Mouse (Mus musculus) Patski (cell line): Measurements from ENCODE around the gene Gimap9. TPM values are rescaled to one million over a fixed set of nuclear protein-coding genes. Genes with fewer than 3 reads are reported as not detected.

ENCODE experiments used
- ATAC-seq: fragments of 100-300 bp; one replicate; pipeline ENCODE4 v1.8.0; 2021
- CTCF ChIA-PET: fragments of 350-600 bp; sonication (Branson Sonifier 250); formaldehyde crosslinking; loops from one replicate; lab custom pipeline; 2022; ENCODE audit warnings: inconsistent platforms; lab: Charles Lee
- POLR2A ChIA-PET: fragments of 350-600 bp; sonication (Branson Sonifier 250); formaldehyde crosslinking; loops from one replicate; lab custom pipeline; 2022; ENCODE audit warnings: antibody characterized with exemption, inconsistent platforms; lab: Charles Lee
- DNase-seq: peaks from one replicate; pipeline ENCODE4 v3.0.0-alpha.2; 2011; ENCODE audit warnings: low read depth, low spot score
- H3K27me3 ChIP-seq: fragments of 371-371 bp; one replicate; pipeline ENCODE4 v1.5.1; 2021
- CTCF ChIP-seq: fragments of 100-300 bp; IDR thresholded peaks from one replicate; pipeline ENCODE4 v1.5.1; 2021
- in situ Hi-C: fragments of 300-500 bp; cut with MboI; formaldehyde crosslinking; loops from 3 replicates; pipeline ENCODE4 v1.11.1; 2018; ENCODE audit warnings: low pct_unique_long_range_greater_than_20kb, mixed read lengths
- polyA plus RNA-seq: library from polyadenylated mRNA; unstranded; gene quantifications from one replicate; pipeline ENCODE4 v1.2.3, GENCODE M21; 2021

Gimap9 gene
- polyA plus RNA-seq, 1 experiment from 2014 or later, result 20.6 TPM

- CTCF ChIA-PET, result interaction anchor here (1.4 to 1.5 kb wide), 2 partner anchors 43 to 92 kb away, joined by 3 to 4 read pairs; partner anchors contain the start of genes Gm44965 and Repin1
These were observed 39.4 kb upstream of the Gimap9 start for GRCm38 (mm10) chr6:48636515-48636914.

GRCm38 (mm10) chr6:48637811-48638500 is 38.0 kb upstream of the Gimap9 start:
- no peak for DNase-seq
- ATAC-seq, result no peak
- no peaks in the 10 kb centered on the region for H3K27me3 ChIP-seq
- TF ChIP-seq CTCF, result no peak
- ChIA-PET POLR2A (interaction anchor here (1.2 to 1.7 kb wide), 2 partner anchors 10 to 45 kb away, joined by 3 to 4 read pairs; partner anchors contain the start of gene Repin1), CTCF (interaction anchor here (1.0 kb wide), 1 partner anchor 45 kb away, joined by 3 read pairs; the partner anchor contains the start of genes Gm44965 and Repin1)
- in situ Hi-C loops, result no loop called here

More at GRCm38 (mm10) chr6:48636515-48636914, 39.4 kb upstream of the Gimap9 start:
- H3K27me3 ChIP-seq, result no peaks in the 10 kb centered on the region
- TF ChIP-seq CTCF, result no peak
- no peak for DNase-seq
- in situ Hi-C loops, result no loop called here
- POLR2A ChIA-PET, result interaction anchor here (1.0 to 1.7 kb wide), 3 partner anchors 9 to 43 kb away, joined by 3 to 4 read pairs (median 3); partner anchors contain the start of gene Repin1
- ATAC-seq, result no peak

- DNase-seq, result no peak
- no peak for ATAC-seq
- CTCF ChIA-PET, result interaction anchor here (1.0 kb wide), 1 partner anchor 45 kb away, joined by 3 read pairs; the partner anchor contains the start of genes Gm44965 and Repin1
- in situ Hi-C loops, result no loop called here
- no peak for TF ChIP-seq CTCF
- H3K27me3 ChIP-seq, result no peaks in the 10 kb centered on the region
- POLR2A ChIA-PET, result no interaction called here
These were observed 37.4 kb upstream of the Gimap9 start for GRCm38 (mm10) chr6:48638553-48638952.

- in situ Hi-C loops, result loop anchor here (5.0 kb wide), 2 partner anchors 59 to 464 kb away; no protein-coding TSS in a partner anchor
- CTCF ChIA-PET, result interaction anchor here (2.3 kb wide), 1 partner anchor 59 kb away, joined by 13 read pairs; no protein-coding TSS in a partner anchor
- POLR2A ChIA-PET, result no interaction called here
These were observed 34.5 kb upstream of the Gimap9 start for GRCm38 (mm10) chr6:48641391-48641790.

GRCm38 (mm10) chr6:48642764-48643292 is 33.1 kb upstream of the Gimap9 start:
- in situ Hi-C loops, result loop anchor here (5.0 kb wide), 2 partner anchors 61 to 466 kb away; no protein-coding TSS in a partner anchor
- no peak for ATAC-seq
- ChIA-PET CTCF (interaction anchor here (0.9 to 2.3 kb wide), 3 partner anchors 60 to 212 kb away, joined by 3 to 13 read pairs (median 5); no protein-coding TSS in a partner anchor), POLR2A (interaction anchor here (0.6 kb wide), 1 partner anchor 86 kb away, joined by 3 read pairs; no protein-coding TSS in a partner anchor)
- TF ChIP-seq CTCF, result peak; percentile 70
- no peak for DNase-seq
- no peaks in the 10 kb centered on the region for H3K27me3 ChIP-seq

More at GRCm38 (mm10) chr6:48641391-48641790, 34.5 kb upstream of the Gimap9 start:
- ATAC-seq (no peak), DNase-seq (no peak)
- TF ChIP-seq CTCF, result no peak
- H3K27me3 ChIP-seq, result no peaks in the 10 kb centered on the region

GRCm38 (mm10) chr6:48645660-48646308 is 30.1 kb upstream of the Gimap9 start:
- CTCF ChIA-PET, result interaction anchor here (0.7 to 5.6 kb wide), 34 partner anchors 12 to 468 kb away, joined by 3 to 66 read pairs (median 4); partner anchors contain the start of genes Gimap3, Gimap4, Gimap5 and Gm44965
- POLR2A ChIA-PET, result interaction anchor here (1.3 kb wide), 1 partner anchor 196 kb away, joined by 4 read pairs; the partner anchor contains the start of gene Tmem176b
- ATAC-seq (peak; percentile 45), DNase-seq (no peak)
- no peaks in the 10 kb centered on the region for H3K27me3 ChIP-seq
- in situ Hi-C loops, result loop anchor here (5.0 kb wide), 3 partner anchors 127 to 317 kb away; partner anchors contain the start of gene Gimap3
- TF ChIP-seq CTCF, result peak; percentile 92

GRCm38 (mm10) chr6:48646309-48646690 is 29.6 kb upstream of the Gimap9 start:
- no peak for TF ChIP-seq CTCF
- DNase-seq (no peak), ATAC-seq (no peak)
- in situ Hi-C loops, result loop anchor here (5.0 kb wide), 3 partner anchors 126 to 316 kb away; partner anchors contain the start of gene Gimap3
- ChIA-PET CTCF (interaction anchor here (0.8 to 5.6 kb wide), 41 partner anchors 11 to 317 kb away, joined by 3 to 66 read pairs (median 4); partner anchors contain the start of genes Gimap3, Gimap4, Gimap5 and Gm44965), POLR2A (interaction anchor here (1.3 kb wide), 1 partner anchor 196 kb away, joined by 4 read pairs; the partner anchor contains the start of gene Tmem176b)
- no peaks in the 10 kb centered on the region for H3K27me3 ChIP-seq

- no peaks in the 10 kb centered on the region for H3K27me3 ChIP-seq
- ATAC-seq, result peak; percentile 36
- DNase-seq, result no peak
- peak; percentile 77 for TF ChIP-seq CTCF
- in situ Hi-C loops, result loop anchor here (5.0 kb wide), 3 partner anchors 125 to 315 kb away; partner anchors contain the start of gene Gimap3
- ChIA-PET POLR2A (interaction anchor here (0.6 to 1.0 kb wide), 2 partner anchors 33 to 78 kb away, joined by 4 read pairs; no protein-coding TSS in a partner anchor), CTCF (interaction anchor here (0.7 to 5.6 kb wide), 30 partner anchors 18 to 336 kb away, joined by 3 to 66 read pairs (median 4); partner anchors contain the start of genes Gimap3, Gimap4, Gm44965 and Repin1)
These were observed 28.9 kb upstream of the Gimap9 start, which contains the start of gene Gimap8 for GRCm38 (mm10) chr6:48646995-48647394. Gimap8 (plus strand) TSS chr6:48647234.

GRCm38 (mm10) chr6:48647611-48648010 is 28.3 kb upstream of the Gimap9 start:
- TF ChIP-seq CTCF, result no peak
- POLR2A ChIA-PET, result interaction anchor here (1.0 kb wide), 1 partner anchor 78 kb away, joined by 4 read pairs; no protein-coding TSS in a partner anchor
- no peaks in the 10 kb centered on the region for H3K27me3 ChIP-seq
- CTCF ChIA-PET, result interaction anchor here (0.7 to 5.6 kb wide), 21 partner anchors 18 to 335 kb away, joined by 3 to 66 read pairs (median 4); partner anchors contain the start of genes Gimap3, Gm44965, Repin1 and Tmem176b
- in situ Hi-C loops, result loop anchor here (5.0 kb wide), 3 partner anchors 125 to 315 kb away; partner anchors contain the start of gene Gimap3
- ATAC-seq, result no peak
- DNase-seq, result no peak
